Mouse (Mus musculus): ENCODE data around the gene Nipa2. TPM values are rescaled to one million over a fixed set of nuclear protein-coding genes. Genes with fewer than 3 reads are reported as not detected.
"Not testable (repeated sequence)": the region's sequence is repeated elsewhere in the genome, so short reads cannot be mapped to it uniquely, and the experiment has no call there.

Gene Nipa2
- polyA plus RNA-seq, 1 experiment from 2014 or later = 40.8 TPM

GRCm38 (mm10) chr7:55956054-55956453, 6.2 kb downstream of the Nipa2 start:
- no peak for DNase-seq (ENCODE audit: low spot score)

GRCm38 (mm10) chr7:55938341-55938740, 23.9 kb downstream of the Nipa2 start:
- DNase-seq (ENCODE audit: low spot score) = no peak

GRCm38 (mm10) chr7:55935025-55935424, 27.3 kb downstream of the Nipa2 start:
- no peak for DNase-seq (ENCODE audit: low spot score)

- no peak for DNase-seq (ENCODE audit: low spot score)
These were observed 33.6 kb downstream of the Nipa2 start for GRCm38 (mm10) chr7:55928649-55929048.

- DNase-seq (ENCODE audit: low spot score) = no peak
These were observed 35.0 kb downstream of the Nipa2 start for GRCm38 (mm10) chr7:55927262-55927661.

GRCm38 (mm10) chr7:55918365-55918764, 43.9 kb downstream of the Nipa2 start:
- not testable (repeated sequence) for DNase-seq (ENCODE audit: low spot score)

- DNase-seq (ENCODE audit: low spot score) = no peak
These were observed 50.2 kb downstream of the Nipa2 start for GRCm38 (mm10) chr7:55912118-55912517.

GRCm38 (mm10) chr7:55911371-55911770, 50.9 kb downstream of the Nipa2 start:
- no peak for DNase-seq (ENCODE audit: low spot score)

- no peak for DNase-seq (ENCODE audit: low spot score)
These were observed 51.9 kb downstream of the Nipa2 start for GRCm38 (mm10) chr7:55910356-55910755.

- DNase-seq (ENCODE audit: low spot score) = no peak
These were observed 52.8 kb downstream of the Nipa2 start for GRCm38 (mm10) chr7:55909519-55909918.

GRCm38 (mm10) chr7:55905449-55905848, 56.8 kb downstream of the Nipa2 start:
- DNase-seq (ENCODE audit: low spot score) = no peak

GRCm38 (mm10) chr7:55903766-55904165, 58.5 kb downstream of the Nipa2 start:
- no peak for DNase-seq (ENCODE audit: low spot score)

GRCm38 (mm10) chr7:55891797-55892196, 70.5 kb downstream of the Nipa2 start:
- DNase-seq (ENCODE audit: low spot score) = no peak

GRCm38 (mm10) chr7:55890731-55891130, 71.5 kb downstream of the Nipa2 start:
- DNase-seq (ENCODE audit: low spot score) = no peak

- no peak for DNase-seq (ENCODE audit: low spot score)
These were observed 72.3 kb downstream of the Nipa2 start for GRCm38 (mm10) chr7:55889996-55890395.

GRCm38 (mm10) chr7:55888603-55889002, 73.7 kb downstream of the Nipa2 start:
- no peak for DNase-seq (ENCODE audit: low spot score)

Other genes with a start within 250 kb of the Nipa2 start
- 1.1 and 1.2 TPM in 2 replicates for gene Siglech, start 194.3 kb downstream of the Nipa2 start, polyA plus RNA-seq (2015; fragmentation: Nextera tagmentation; extraction: Ambion mirVana)
- gene Tubgcp5, start 168.3 kb downstream of the Nipa2 start, polyA plus RNA-seq (2015; fragmentation: Nextera tagmentation; extraction: Ambion mirVana) = 22.0 and 25.7 TPM in 2 replicates
- 19.0 and 20.2 TPM in 2 replicates for gene Cyfip1, start 120.7 kb downstream of the Nipa2 start, polyA plus RNA-seq (2015; fragmentation: Nextera tagmentation; extraction: Ambion mirVana)
- gene Nipa1, start 57.5 kb upstream of the Nipa2 start, polyA plus RNA-seq (2015; fragmentation: Nextera tagmentation; extraction: Ambion mirVana) = 0.83 and 1.0 TPM in 2 replicates
- gene Herc2, start 87.7 kb upstream of the Nipa2 start, polyA plus RNA-seq (2015; fragmentation: Nextera tagmentation; extraction: Ambion mirVana) = 19.0 and 22.7 TPM in 2 replicates

Measured in thymus, postnatal 0 days (tissue).